Mouse (Mus musculus) heart, embryonic 15.5 days (tissue): ENCODE measurements around the gene Otud7b. TPM values are rescaled to one million over a fixed set of nuclear protein-coding genes. Genes with fewer than 3 reads are reported as not detected.

Experiments
- ATAC-seq: fragments of 200-750 bp; cut with Nextera tagmentation; replicated peaks from 2 replicates; pipeline ENCODE4 v1.8.0; 2017; ENCODE audit warnings: low read depth, moderate TSS enrichment; ENCODE audit not compliant: insufficient number of reproducible peaks, insufficient read depth, low FRiP score
- H3K27ac ChIP-seq: fragments of 300-500 bp; sonication (generic); 2 replicates; pipeline ENCODE4 v1.5.1; 2015; ENCODE audit warnings: mild to moderate bottlenecking, inconsistent platforms
- H3K27me3 ChIP-seq: fragments of 300-500 bp; sonication (generic); 2 replicates; pipeline ENCODE4 v1.6.1; 2015; ENCODE audit warnings: inconsistent platforms
- H3K36me3 ChIP-seq: fragments of 300-500 bp; sonication (generic); 2 replicates; pipeline ENCODE4 v1.6.1; 2015; ENCODE audit warnings: mild to moderate bottlenecking, inconsistent platforms
- H3K4me1 ChIP-seq: fragments of 300-500 bp; sonication (generic); replicated peaks from 2 replicates; pipeline ENCODE4 v1.6.1; 2015; ENCODE audit warnings: inconsistent platforms
- H3K4me2 ChIP-seq: fragments of 300-500 bp; sonication (generic); 2 replicates; pipeline ENCODE4 v1.6.1; 2015; ENCODE audit warnings: inconsistent platforms, mild to moderate bottlenecking, moderate library complexity
- H3K4me3 ChIP-seq: fragments of 300-500 bp; sonication (generic); 2 replicates; pipeline ENCODE4 v1.5.1; 2015; ENCODE audit warnings: mild to moderate bottlenecking, inconsistent platforms
- H3K9ac ChIP-seq: fragments of 300-500 bp; sonication (generic); 2 replicates; pipeline ENCODE4 v1.6.1; 2015; ENCODE audit warnings: mild to moderate bottlenecking, inconsistent platforms
- H3K9me3 ChIP-seq: fragments of 300-500 bp; sonication (generic); replicated peaks from 2 replicates; pipeline ENCODE4 v1.6.1; 2016; ENCODE audit warnings: inconsistent platforms
- WGBS: fragments of 180-500 bp; shearing (Covaris S2); methylation state at CpG from one replicate; pipeline ENCODE4 v1.1.7; 2015; ENCODE audit warnings: mixed read lengths; 5-methylcytosine and 5-hydroxymethylcytosine counted together
- polyA plus RNA-seq: library from polyadenylated mRNA; unstranded; fragments of >200 nt; fragmentation: Nextera tagmentation; extraction: Ambion mirVana; gene quantifications from 2 replicates; pipeline ENCODE4 v1.2.1, GENCODE M21; 2015

Gene Otud7b
- polyA plus RNA-seq: 20.1 and 24.5 TPM in 2 replicates

DNA sequence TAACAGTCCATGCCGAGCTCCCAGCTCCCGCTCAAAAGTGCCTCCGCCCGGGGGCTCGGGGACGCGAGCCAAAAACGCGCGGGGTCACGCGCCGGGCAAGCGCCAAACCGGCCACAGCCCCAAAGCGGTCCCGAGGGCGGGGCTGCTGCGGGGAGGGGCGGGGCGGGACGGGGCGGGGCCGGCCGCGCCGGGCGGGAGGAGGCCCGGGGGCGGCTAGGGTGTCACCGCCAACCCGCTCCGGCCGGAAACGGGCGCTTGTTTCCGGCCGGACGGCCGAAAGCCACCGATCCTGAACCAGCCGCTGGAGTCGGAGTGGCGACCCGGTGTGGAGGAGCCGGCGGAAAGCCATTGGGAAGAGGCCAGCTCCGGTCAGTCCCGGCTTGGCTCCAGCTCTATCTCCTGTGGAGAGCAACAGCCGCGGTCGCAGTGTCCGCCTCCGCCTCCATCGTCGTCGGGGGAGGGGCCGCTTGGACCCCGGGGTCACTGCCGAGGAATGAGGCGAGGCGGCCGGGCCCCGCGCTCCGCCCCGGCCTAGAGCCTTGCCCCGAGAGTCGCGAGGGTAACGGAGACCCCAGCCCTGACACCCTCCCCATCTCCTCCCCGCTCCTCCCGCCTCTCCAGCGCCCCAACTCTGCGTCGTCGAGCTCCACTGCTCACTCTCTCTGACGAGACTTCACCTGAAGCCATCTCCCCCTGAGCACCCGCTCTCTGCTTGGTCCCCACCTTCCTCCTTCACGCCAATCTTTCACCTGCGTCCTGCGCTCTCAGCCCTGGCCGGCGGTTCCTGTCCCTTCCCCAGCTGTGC lies at the start of gene Otud7b:
Gene Otud7b (plus strand): TSS at position 267 of the 805 bp plus-strand sequence.
- WGBS: under 1% methylated on average over 84 of the region's 84 CpGs
- Histone ChIP-seq H3K9me3 (no peaks in the 10 kb centered on the region), H3K4me3 (peak within 1 kb of the TSS; percentile 88), H3K36me3 (no peaks in the 10 kb centered on the region), H3K4me2 (peak within 1 kb of the TSS; percentile 76), H3K27me3 (no peaks in the 10 kb centered on the region), H3K9ac (peak within 1 kb of the TSS; percentile 93), H3K4me1 (peaks cover 28% of the 10 kb centered on the region), H3K27ac (peak within 1 kb of the TSS; percentile 95)
- peak; percentile 94 for ATAC-seq

DNA sequence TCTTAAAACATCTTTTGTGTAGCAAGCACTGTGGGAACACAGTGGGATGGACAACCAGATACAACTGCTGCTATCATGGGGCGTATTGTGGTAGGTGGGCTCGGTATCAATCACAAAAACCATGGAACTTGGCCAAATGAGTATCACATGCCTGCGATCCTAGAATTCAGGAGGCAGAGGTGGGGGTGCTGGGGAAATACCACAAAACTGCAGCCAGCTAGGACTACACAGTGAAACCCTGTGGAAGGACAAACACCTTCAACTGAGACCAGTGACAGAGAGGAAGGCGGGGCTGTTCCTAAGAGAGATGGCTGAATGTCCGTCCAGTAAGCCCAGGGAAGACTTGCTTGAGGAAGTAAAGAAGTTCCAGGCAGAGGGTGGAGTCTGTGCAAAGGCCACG lies 49.0 kb upstream of the Otud7b start:
- Histone ChIP-seq H3K9ac (no peak overlapping the region), H3K36me3 (peaks cover 10% of the 10 kb centered on the region), H3K27ac (no peak overlapping the region), H3K4me3 (no peak overlapping the region), H3K27me3 (no peaks in the 10 kb centered on the region), H3K4me1 (peaks cover 14% of the 10 kb centered on the region; the same call in 1 of the 2 replicates), H3K9me3 (no peaks in the 10 kb centered on the region), H3K4me2 (no peak overlapping the region)
- no peak for ATAC-seq
- WGBS: 85% methylated on average over 6 of the region's 6 CpGs

GRCm38 (mm10) chr3:96056031-96056430 lies 48.3 kb upstream of the Otud7b start:
- H3K4me1 ChIP-seq: peaks cover 14% of the 10 kb centered on the region; the same call in 1 of the 2 replicates
- H3K4me3 ChIP-seq: no peak overlapping the region
- no peak overlapping the region for H3K27ac ChIP-seq
- H3K4me2 ChIP-seq: no peak overlapping the region
- H3K9ac ChIP-seq: no peak overlapping the region
- no peaks in the 10 kb centered on the region for H3K27me3 ChIP-seq
- 79% methylated on average over 4 of the region's 4 CpGs for WGBS
- H3K36me3 ChIP-seq: peaks cover 10% of the 10 kb centered on the region
- no peak for ATAC-seq
- H3K9me3 ChIP-seq: no peaks in the 10 kb centered on the region

- no peaks in the 10 kb centered on the region for H3K27me3 ChIP-seq
- ATAC-seq: peak; percentile 89
- peak overlapping the region; percentile 81 for H3K4me2 ChIP-seq
- H3K9ac ChIP-seq: peak overlapping the region; percentile 63
- peak overlapping the region; percentile 68 for H3K4me3 ChIP-seq
- H3K9me3 ChIP-seq: no peaks in the 10 kb centered on the region
- 0% methylated on average over 26 of the region's 26 CpGs for WGBS
- H3K4me1 ChIP-seq: peaks cover 12% of the 10 kb centered on the region; the same call in 1 of the 2 replicates
- H3K27ac ChIP-seq: peak overlapping the region; percentile 83
- peaks cover 7% of the 10 kb centered on the region for H3K36me3 ChIP-seq
Measured at GRCm38 (mm10) chr3:96057747-96058204, 46.6 kb upstream of the Otud7b start.

DNA sequence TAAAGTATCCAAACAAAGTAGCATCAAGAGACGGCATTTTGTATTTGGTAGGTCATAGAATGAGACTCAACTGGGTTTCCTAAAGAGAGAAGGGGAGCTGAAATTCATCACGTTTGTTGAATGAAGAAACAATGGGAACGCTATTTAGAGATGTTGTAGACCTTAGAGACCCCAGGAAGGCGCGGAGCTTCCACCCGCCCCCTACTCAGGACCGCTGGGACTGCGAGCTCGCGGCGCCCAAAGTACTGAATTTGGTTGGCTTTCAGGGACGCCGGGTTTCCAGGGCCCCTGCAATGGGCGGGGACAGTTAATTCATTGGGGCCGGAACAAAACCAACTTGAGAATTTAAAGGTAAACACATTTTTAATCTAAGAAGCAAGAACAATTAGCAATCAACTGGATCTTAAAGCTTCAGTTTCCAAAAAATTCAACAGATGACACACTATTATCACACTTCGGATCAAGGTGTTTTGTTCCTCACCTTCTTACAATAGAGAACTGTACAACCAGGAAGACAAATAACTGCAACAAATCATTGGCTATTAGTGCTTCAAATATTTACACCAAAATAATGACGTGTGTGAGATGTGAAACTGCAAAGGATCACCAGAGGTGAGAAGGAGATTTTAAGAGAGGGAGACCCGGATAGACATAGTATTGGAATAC lies 46.0 kb upstream of the Otud7b start, which contains the start of gene Vps45:
Gene Vps45 (minus strand): TSS at position 236 of the 666 bp plus-strand sequence.
- WGBS: 1% methylated on average over 18 of the region's 18 CpGs
- H3K27me3 ChIP-seq: no peaks in the 10 kb centered on the region
- H3K27ac ChIP-seq: peak within 1 kb of the TSS; percentile 83
- H3K4me3 ChIP-seq: peak within 1 kb of the TSS; percentile 68
- peaks cover 12% of the 10 kb centered on the region; the same call in 1 of the 2 replicates for H3K4me1 ChIP-seq
- peak; percentile 70; the same call in 1 of the 2 replicates for ATAC-seq
- peak within 1 kb of the TSS; percentile 81 for H3K4me2 ChIP-seq
- H3K36me3 ChIP-seq: peaks cover 6% of the 10 kb centered on the region; the same call in 1 of the 2 replicates
- H3K9me3 ChIP-seq: no peaks in the 10 kb centered on the region
- peak within 1 kb of the TSS; percentile 63 for H3K9ac ChIP-seq

DNA sequence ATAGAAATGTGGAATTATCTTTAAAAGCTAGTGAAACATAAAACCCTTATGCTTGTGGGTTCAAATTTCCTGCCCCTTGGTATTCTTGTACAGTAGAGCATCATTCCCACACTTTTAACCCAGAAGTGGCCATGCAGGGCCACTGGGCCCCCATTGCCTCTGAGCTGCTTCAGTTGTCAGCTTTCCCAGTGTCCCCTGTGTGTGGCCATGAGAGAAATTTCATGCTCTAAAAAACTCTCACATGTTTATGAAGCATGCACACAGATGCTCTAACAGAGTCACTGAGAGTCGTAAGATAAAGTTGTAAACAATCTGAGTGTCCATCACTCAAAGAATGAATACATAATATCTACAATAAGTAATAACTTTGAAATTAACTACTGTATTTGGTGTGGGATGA lies 44.2 kb upstream of the Otud7b start:
- no peak overlapping the region for H3K9ac ChIP-seq
- H3K27ac ChIP-seq: no peak overlapping the region
- WGBS: 67% methylated on average over 1 of the region's 1 CpGs
- peaks cover 12% of the 10 kb centered on the region; the same call in 1 of the 2 replicates for H3K4me1 ChIP-seq
- no peak overlapping the region for H3K4me3 ChIP-seq
- no peaks in the 10 kb centered on the region for H3K27me3 ChIP-seq
- no peak overlapping the region for H3K4me2 ChIP-seq
- peaks cover 6% of the 10 kb centered on the region; the same call in 1 of the 2 replicates for H3K36me3 ChIP-seq
- H3K9me3 ChIP-seq: no peaks in the 10 kb centered on the region
- ATAC-seq: no peak

GRCm38 (mm10) chr3:96063299-96063698 lies 41.0 kb upstream of the Otud7b start:
- H3K4me1 ChIP-seq: 0 out of 2 replicates have a peak, but pooled peaks cover 5% of the 10 kb centered on the region
- no peak for ATAC-seq
- H3K9me3 ChIP-seq: no peaks in the 10 kb centered on the region
- H3K36me3 ChIP-seq: no peaks in the 10 kb centered on the region
- H3K27ac ChIP-seq: no peak overlapping the region
- H3K27me3 ChIP-seq: no peaks in the 10 kb centered on the region
- H3K4me3 ChIP-seq: no peak overlapping the region
- no peak overlapping the region for H3K9ac ChIP-seq
- no peak overlapping the region for H3K4me2 ChIP-seq
- 69% methylated on average over 2 of the region's 2 CpGs for WGBS

GRCm38 (mm10) chr3:96064217-96064616 lies 40.1 kb upstream of the Otud7b start:
- WGBS: 78% methylated on average over 3 of the region's 3 CpGs
- ATAC-seq: no peak
- no peak overlapping the region for H3K4me3 ChIP-seq
- H3K27me3 ChIP-seq: no peaks in the 10 kb centered on the region
- no peaks in the 10 kb centered on the region for H3K36me3 ChIP-seq
- H3K4me1 ChIP-seq: 0 out of 2 replicates have a peak, but pooled peaks cover 3% of the 10 kb centered on the region
- H3K9ac ChIP-seq: no peak overlapping the region
- no peaks in the 10 kb centered on the region for H3K9me3 ChIP-seq
- H3K27ac ChIP-seq: no peak overlapping the region
- no peak overlapping the region for H3K4me2 ChIP-seq

GRCm38 (mm10) chr3:96065147-96065546 lies 39.2 kb upstream of the Otud7b start:
- Histone ChIP-seq H3K27ac (no peak overlapping the region), H3K36me3 (no peaks in the 10 kb centered on the region), H3K4me3 (no peak overlapping the region), H3K9me3 (no peaks in the 10 kb centered on the region), H3K27me3 (no peaks in the 10 kb centered on the region), H3K4me2 (no peak overlapping the region), H3K9ac (no peak overlapping the region), H3K4me1 (0 out of 2 replicates have a peak, but pooled peaks cover 3% of the 10 kb centered on the region)
- 40% methylated on average over 4 of the region's 4 CpGs for WGBS
- no peak for ATAC-seq

GRCm38 (mm10) chr3:96065754-96066375 lies 38.5 kb upstream of the Otud7b start:
- 28% methylated on average over 20 of the region's 20 CpGs for WGBS
- ATAC-seq: no peak
- H3K4me1 ChIP-seq: 0 out of 2 replicates have a peak, but pooled peaks cover 3% of the 10 kb centered on the region
- H3K36me3 ChIP-seq: no peaks in the 10 kb centered on the region
- no peak overlapping the region for H3K27ac ChIP-seq
- H3K27me3 ChIP-seq: no peaks in the 10 kb centered on the region
- no peak overlapping the region for H3K9ac ChIP-seq
- peak overlapping the region; percentile 54 for H3K4me2 ChIP-seq
- H3K4me3 ChIP-seq: peak overlapping the region; percentile 26
- H3K9me3 ChIP-seq: no peaks in the 10 kb centered on the region

- H3K4me1 ChIP-seq: 0 out of 2 replicates have a peak, but pooled peaks cover 3% of the 10 kb centered on the region
- ATAC-seq: no peak
- no peaks in the 10 kb centered on the region for H3K36me3 ChIP-seq
- H3K4me2 ChIP-seq: no peak overlapping the region
- no peak overlapping the region for H3K4me3 ChIP-seq
- no peak overlapping the region for H3K9ac ChIP-seq
- H3K27me3 ChIP-seq: no peaks in the 10 kb centered on the region
- no peak overlapping the region for H3K27ac ChIP-seq
- 83% methylated on average over 5 of the region's 5 CpGs for WGBS
- H3K9me3 ChIP-seq: no peaks in the 10 kb centered on the region
Measured at GRCm38 (mm10) chr3:96066741-96067140, 37.6 kb upstream of the Otud7b start.
